Mouse (Mus musculus): ENCODE results near the gene Hypm. TPM values are rescaled to one million over a fixed set of nuclear protein-coding genes. Genes with fewer than 3 reads are reported as not detected.

Hypm gene
- total RNA-seq (2021) = not detected
- long read RNA-seq, experiment 1 = 0 reads
- long read RNA-seq, experiment 2 = 0 reads

DNA sequence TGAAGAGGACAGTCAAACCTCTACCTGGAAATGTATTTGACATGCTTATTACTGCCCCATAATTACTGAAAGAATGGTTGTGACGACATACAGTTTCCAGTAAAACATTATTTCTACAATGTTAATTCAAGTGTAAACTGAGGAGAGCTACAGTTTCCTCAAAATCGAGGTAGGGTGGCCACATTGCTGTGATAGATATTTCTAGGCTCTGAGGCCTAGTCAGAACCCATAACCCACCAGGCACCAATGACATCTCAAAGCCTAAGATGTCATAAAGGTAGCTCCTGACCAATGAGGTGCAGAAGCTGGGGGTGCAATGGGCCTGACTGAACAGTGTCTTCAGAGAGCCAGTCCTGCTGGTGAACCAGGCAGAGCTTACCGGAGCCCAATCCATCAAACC is at the start of gene Hypm:
TSS of gene Hypm (plus strand) at position 301 of the 400 bp plus-strand sequence.
- no peak for DNase-seq

DNA sequence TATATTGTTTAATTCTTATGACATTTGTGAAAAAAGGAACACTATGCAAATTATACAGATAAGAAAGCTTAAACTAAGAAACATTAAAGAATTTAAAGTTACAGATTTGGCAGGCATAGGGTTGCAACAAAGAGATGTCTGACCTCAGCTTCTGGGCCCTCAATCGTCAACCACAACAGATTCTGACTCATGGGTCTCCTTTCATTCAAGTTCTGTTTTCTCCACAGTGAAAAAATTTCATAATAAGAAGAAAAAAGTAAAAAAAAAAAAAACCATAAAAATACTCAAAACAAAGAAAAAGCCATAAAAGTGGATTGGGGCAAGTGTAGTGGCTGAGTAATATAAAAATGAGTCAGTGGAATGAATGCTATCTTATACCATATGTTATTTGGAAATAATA is 36.6 kb upstream of the Hypm start:
- no peak for DNase-seq

DNA sequence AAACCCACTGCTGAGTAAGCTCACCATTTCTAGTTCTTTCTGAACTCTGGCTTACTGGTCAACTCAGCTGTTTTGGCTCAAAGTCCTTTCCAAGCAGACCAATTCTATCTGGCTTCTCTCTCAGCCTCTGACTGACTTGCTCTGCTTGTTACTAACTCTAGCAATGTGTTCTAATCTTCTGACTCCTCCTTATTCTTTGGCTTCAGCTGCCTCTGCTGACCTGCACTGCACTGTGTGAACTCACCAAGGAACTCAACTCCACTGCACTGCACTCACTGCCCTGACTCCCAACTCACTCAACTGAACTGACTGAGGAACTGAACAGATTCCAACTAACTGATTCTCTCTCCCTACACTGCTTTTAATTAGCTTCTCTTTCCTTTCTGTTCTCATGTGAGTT is 34.3 kb upstream of the Hypm start:
- DNase-seq = no peak

DNA sequence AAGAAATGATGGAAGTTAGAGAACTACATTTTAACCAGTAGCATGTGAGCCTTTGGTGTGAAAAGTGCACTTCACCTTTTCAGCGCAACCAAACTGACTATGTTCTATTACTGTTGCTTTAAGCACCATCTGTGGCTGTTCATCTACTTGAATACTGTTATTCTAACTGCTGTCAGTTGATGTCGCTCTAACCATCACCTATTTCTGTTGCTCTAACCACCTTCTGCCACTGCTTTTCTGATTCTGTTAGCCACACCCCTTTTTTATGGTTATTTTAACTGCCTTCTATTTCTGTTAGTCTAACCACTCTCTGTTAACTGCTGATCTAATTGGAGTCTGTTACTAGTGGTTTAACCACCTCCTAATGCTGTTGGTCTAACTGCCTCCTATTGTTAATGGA is 11.9 kb upstream of the Hypm start:
- DNase-seq = no peak

DNA sequence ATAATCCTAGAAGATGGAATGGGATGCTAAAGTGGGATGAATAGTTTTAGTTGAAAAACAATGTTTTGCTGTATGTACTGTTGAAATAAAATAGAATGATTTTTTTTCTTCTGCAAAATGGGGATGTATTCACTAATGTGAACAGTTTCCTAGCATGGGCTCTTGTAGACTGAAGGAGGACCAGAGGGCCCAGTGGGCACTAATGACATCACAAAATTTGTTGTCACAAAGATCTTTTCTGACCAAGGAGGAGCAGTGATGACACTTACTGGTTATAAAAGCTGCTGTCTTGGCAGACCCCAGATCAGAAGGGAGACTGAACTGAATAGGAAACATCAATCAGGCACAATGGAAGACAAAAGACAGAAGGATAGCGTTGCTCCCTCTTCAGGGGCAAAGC is 2.7 kb downstream of the Hypm start, which contains the start of gene H2al3:
TSS of gene H2al3 (plus strand) at position 301 of the 400 bp plus-strand sequence.
- no peak for DNase-seq

DNA sequence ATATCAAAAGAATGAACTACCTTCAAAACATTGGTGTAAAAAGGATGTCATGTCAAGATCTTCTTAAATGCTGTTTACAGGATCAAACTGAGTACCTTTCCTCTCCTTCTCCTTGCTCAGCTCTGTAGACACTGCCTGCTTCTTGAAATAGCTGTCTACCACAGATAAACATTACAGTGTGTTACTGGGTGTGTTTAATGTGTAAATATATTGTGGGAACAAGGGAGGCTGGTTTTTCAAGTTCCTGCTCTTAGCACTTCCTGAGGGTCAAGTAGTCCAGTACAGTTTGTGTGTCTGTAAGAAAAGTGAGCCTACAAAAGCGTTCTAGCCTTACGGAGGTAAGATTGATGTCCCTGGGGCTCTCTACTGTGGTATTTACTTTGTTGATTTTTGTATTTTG is 15.1 kb downstream of the Hypm start:
- no peak for DNase-seq

DNA sequence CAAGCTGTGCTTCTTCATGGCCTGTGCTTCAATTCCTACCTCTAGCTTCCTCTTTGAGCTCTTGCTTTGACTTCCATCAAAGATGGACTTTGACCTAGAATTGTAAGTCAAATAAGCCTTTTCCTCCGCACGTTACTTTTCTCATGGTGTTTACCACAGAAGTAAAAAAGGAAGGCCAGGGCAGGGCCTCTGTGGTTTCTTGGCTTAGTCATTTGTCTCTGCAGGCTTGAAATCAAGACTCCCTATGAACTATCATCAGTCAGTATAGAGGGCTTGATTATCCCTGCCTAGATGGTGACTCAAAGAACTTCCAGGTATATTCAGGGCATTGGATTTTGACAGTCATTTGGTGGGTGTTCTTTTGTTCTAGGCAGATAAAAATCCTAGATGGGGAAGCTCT is 28.8 kb downstream of the Hypm start:
- no peak for DNase-seq

DNA sequence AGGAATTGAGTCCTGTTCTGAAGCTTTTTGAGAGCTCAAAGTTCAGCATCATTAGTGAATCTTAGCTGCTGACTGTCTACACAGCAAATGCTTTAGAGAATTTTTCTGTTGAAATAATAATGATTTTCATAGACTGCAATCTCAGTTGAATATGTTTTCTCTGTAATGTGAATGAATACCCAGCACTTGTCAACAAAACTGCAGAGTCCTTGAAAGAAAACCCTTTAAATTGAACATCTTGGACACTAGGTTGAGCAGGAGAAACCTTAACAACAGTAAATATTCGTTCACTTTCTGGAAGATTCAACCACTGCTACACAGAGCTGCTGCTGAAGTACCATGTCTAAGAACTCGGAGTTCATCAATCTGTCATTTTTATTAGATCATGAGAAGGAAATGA is 38.6 kb downstream of the Hypm start, which contains the start of gene Sytl5:
TSS of gene Sytl5 (plus strand) at position 301 of the 400 bp plus-strand sequence.
- no peak for DNase-seq

Other genes with a start within 250 kb of the Hypm start
- 10 to 100 TPM; 49.3 to 65.5 TPM for gene Dynlt3, start 183.9 kb upstream of the Hypm start, total RNA-seq (2021)
- not detected for gene H2al3, start 2.8 kb downstream of the Hypm start, total RNA-seq (2021)
- gene Sytl5, start 38.7 kb downstream of the Hypm start, total RNA-seq (2021) = not detected

Measured in heart, adult 18-20 months (tissue).